Mouse (Mus musculus) heart, adult 2 months (tissue): Measurements from ENCODE around the gene Sorbs1.

Experiments
- CTCF ChIP-seq: fragments of 200-600 bp; IDR thresholded peaks from 2 replicates; pipeline ENCODE4 v1.8.1; 2022; ENCODE audit warnings: antibody characterized with exemption, mild to moderate bottlenecking, moderate library complexity
- EP300 ChIP-seq: fragments of 200-500 bp; IDR thresholded peaks from 2 replicates; pipeline ENCODE4 v1.6.1; 2011; ENCODE audit warnings: low read depth, low read length, control low read depth; ENCODE audit not compliant: insufficient read depth
- POLR2A ChIP-seq: fragments of 200-500 bp; IDR thresholded peaks from 2 replicates; pipeline ENCODE4 v1.6.1; 2011; ENCODE audit warnings: mild to moderate bottlenecking, low read depth, low read length, control low read depth; ENCODE audit not compliant: insufficient read depth

DNA sequence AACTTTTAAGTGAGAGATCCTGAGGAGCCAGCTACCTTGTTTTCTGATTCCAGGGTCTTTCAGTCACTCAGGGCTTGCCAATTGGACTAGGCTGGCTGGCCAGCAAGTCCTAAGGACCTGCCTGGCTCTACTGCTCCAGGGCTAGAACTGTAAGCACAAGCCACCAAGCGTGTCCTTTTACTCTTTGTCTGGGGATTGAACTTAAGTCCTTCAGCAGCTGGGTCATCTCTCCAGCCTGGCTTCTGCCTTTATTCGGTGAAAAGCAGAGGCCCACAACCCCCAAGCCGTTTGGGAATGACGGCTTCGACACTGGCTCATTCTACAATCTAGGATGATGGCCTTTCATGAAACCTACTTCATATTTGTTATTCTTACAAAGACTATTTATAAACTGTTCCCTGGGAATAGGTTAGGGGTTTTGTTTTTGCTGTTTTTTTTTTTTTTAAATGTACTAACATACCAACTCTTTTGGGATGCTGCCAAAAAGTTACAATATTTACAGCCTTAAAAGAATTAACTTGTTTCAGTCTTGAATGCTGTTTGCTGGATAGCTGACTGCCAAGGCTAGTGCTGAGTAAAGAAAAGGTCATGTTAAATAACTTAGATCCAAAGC lies 167.2 kb downstream of the Sorbs1 start:
- TF ChIP-seq CTCF (no peak), EP300 (no peak), POLR2A (no peak)
